Mouse (Mus musculus) neural tube, embryonic 11.5 days (tissue): ENCODE results near the gene Fscn2. TPM values are rescaled to one million over a fixed set of nuclear protein-coding genes. Genes with fewer than 3 reads are reported as not detected.
"Not testable (repeated sequence)": the region's sequence is repeated elsewhere in the genome, so short reads cannot be mapped to it uniquely, and the experiment has no call there.

Source experiments
- ATAC-seq: fragments of 200-750 bp; cut with Nextera tagmentation; 2 replicates; pipeline ENCODE4 v1.8.0; 2017; ENCODE audit warnings: moderate number of reproducible peaks, mild to moderate bottlenecking, moderate TSS enrichment, moderate library complexity; ENCODE audit not compliant: insufficient read depth, low FRiP score, low TSS enrichment
- DNase-seq: peaks from one replicate; pipeline ENCODE4 v3.0.0-alpha.2; 2015; ENCODE audit warnings: low spot score
- H3K27ac ChIP-seq: fragments of 300-500 bp; sonication (generic); 2 replicates; pipeline ENCODE4 v1.5.1; 2014; ENCODE audit warnings: low read depth, mild to moderate bottlenecking, low read length
- H3K27me3 ChIP-seq: fragments of 300-500 bp; sonication (generic); 2 replicates; pipeline ENCODE4 v1.6.1; 2014; ENCODE audit warnings: mild to moderate bottlenecking, low read length, mixed read lengths; ENCODE audit not compliant: control insufficient read depth, insufficient read depth
- H3K36me3 ChIP-seq: fragments of 300-500 bp; sonication (generic); 2 replicates; pipeline ENCODE4 v1.6.1; 2014; ENCODE audit warnings: mild to moderate bottlenecking, low read length, moderate library complexity, mixed read lengths; ENCODE audit not compliant: control insufficient read depth, insufficient read depth
- H3K4me1 ChIP-seq: fragments of 300-500 bp; sonication (generic); 2 replicates; pipeline ENCODE4 v1.6.1; 2014; ENCODE audit warnings: low read length, mixed read lengths; ENCODE audit not compliant: control insufficient read depth, insufficient read depth
- H3K4me2 ChIP-seq: fragments of 300-500 bp; sonication (generic); 2 replicates; pipeline ENCODE4 v1.6.1; 2014; ENCODE audit warnings: low read depth, mild to moderate bottlenecking, moderate library complexity
- H3K4me3 ChIP-seq: fragments of 300-500 bp; sonication (generic); 2 replicates; pipeline ENCODE4 v1.5.1; 2014; ENCODE audit warnings: low read depth, low read length
- H3K9ac ChIP-seq: fragments of 300-500 bp; sonication (generic); 2 replicates; pipeline ENCODE4 v1.6.1; 2014; ENCODE audit warnings: mild to moderate bottlenecking, low read length
- H3K9me3 ChIP-seq: fragments of 300-500 bp; sonication (generic); 2 replicates; pipeline ENCODE4 v1.6.1; 2016; ENCODE audit warnings: low read length; ENCODE audit not compliant: control insufficient read depth
- WGBS: fragments of 180-500 bp; shearing (Covaris S2); extraction: QIAGEN DNeasy Blood & Tissue Kit; methylation state at CpG from one replicate; pipeline ENCODE4 v1.1.7; 2014; 5-methylcytosine and 5-hydroxymethylcytosine counted together
- microRNA-seq: library from miRNA; unstranded; fragments of <30 nt; microRNA quantifications from one replicate; pipeline ENCODE4, GENCODE M21; 2016
- polyA plus RNA-seq: library from polyadenylated mRNA; unstranded; fragments of >200 nt; fragmentation: Nextera tagmentation; extraction: Ambion mirVana; gene quantifications from 2 replicates; pipeline ENCODE4 v1.2.1, GENCODE M21; 2014

The Fscn2 gene
- polyA plus RNA-seq, 1 experiment from 2014 or later: 0.81 TPM

DNA sequence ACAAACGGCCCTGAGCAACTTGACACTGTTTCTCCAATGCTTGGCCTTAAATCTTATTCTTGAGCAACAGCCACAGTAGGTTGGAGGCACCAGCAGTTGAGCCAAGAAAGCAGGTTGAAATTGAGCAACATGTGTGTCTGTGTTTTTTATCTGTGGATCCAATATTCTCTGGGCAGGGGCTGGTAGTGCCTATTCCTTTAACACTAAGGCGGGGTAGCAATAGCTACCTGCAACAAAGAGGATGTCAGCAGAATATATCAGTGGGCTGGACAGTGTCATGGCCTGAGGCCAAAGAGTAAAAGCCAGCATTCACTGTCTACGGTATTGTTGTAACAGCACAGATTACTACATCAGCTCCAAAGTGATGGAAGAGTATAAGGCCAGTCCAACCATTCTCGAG is 34.3 kb downstream of the Fscn2 start:
- Histone ChIP-seq H3K9ac (no peak overlapping the region), H3K4me3 (no peak overlapping the region), H3K27me3 (no peaks in the 10 kb centered on the region), H3K9me3 (no peaks in the 10 kb centered on the region), H3K4me2 (no peak overlapping the region), H3K36me3 (peaks cover 5% of the 10 kb centered on the region), H3K4me1 (no peaks in the 10 kb centered on the region), H3K27ac (no peak overlapping the region)
- ATAC-seq (no peak), DNase-seq (no peak)
- 84% methylated on average over 4 of the region's 4 CpGs for WGBS

- H3K27me3 ChIP-seq: no peaks in the 10 kb centered on the region
- no peak overlapping the region for H3K4me2 ChIP-seq
- no peak overlapping the region for H3K27ac ChIP-seq
- peaks cover 7% of the 10 kb centered on the region for H3K36me3 ChIP-seq
- H3K9me3 ChIP-seq: no peaks in the 10 kb centered on the region
- DNase-seq: no peak
- no peak for ATAC-seq
- no peaks in the 10 kb centered on the region for H3K4me1 ChIP-seq
- H3K4me3 ChIP-seq: no peak overlapping the region
- H3K9ac ChIP-seq: no peak overlapping the region
- WGBS: 66% methylated on average over 2 of the region's 2 CpGs
These were observed 36.3 kb downstream of the Fscn2 start for GRCm38 (mm10) chr11:120397602-120398001.

DNA sequence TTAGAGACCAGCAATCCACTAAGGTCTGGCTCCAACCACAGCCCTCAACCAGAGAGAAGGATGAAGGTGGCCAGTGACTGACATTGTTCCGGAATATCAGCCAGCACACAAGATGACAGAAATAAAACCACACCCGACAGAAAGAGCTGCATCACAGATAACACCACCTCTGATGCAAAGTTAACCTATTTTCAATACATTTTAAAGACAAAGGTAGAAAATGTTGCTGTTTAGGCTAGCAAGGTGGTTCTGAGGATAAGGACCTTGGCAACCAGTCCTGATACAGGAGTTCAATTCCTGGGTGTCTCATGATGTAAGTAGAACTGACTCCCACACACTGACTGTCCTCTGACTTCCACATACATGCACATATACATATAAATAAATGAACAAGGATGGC is 38.0 kb downstream of the Fscn2 start:
- Histone ChIP-seq H3K36me3 (peaks cover 13% of the 10 kb centered on the region), H3K27me3 (no peaks in the 10 kb centered on the region), H3K9me3 (no peaks in the 10 kb centered on the region), H3K4me2 (no peak overlapping the region), H3K27ac (no peak overlapping the region), H3K9ac (no peak overlapping the region), H3K4me1 (no peaks in the 10 kb centered on the region), H3K4me3 (no peak overlapping the region)
- no peak for ATAC-seq
- 94% methylated on average over 2 of the region's 2 CpGs for WGBS
- no peak for DNase-seq

DNA sequence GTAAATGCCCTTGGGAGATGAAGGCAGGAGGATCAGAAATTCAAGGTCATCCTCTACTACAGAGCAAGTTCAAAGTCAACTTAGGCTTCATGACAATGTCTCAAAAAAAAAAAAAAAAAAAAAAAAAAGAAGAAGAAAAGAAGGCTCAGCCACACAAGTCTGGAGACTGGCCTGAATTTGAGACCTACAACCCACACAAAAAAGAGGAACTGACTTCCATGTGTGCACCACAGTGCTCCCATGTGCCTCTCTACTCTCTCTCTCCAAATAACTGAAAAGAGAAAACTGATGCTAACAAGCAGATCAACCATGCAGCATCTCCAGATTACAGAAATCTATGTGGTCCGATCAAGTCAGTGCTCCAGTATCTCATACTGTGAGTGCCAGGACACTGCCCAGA is 43.5 kb downstream of the Fscn2 start:
- no peak overlapping the region for H3K4me2 ChIP-seq
- DNase-seq (no peak), ATAC-seq (no peak)
- H3K27me3 ChIP-seq: no peaks in the 10 kb centered on the region
- WGBS: 96% methylated on average over 1 of the region's 1 CpGs
- H3K4me3 ChIP-seq: no peak overlapping the region
- H3K36me3 ChIP-seq: peaks cover 26% of the 10 kb centered on the region
- H3K9ac ChIP-seq: no peak overlapping the region
- H3K9me3 ChIP-seq: no peaks in the 10 kb centered on the region
- no peak overlapping the region for H3K27ac ChIP-seq
- H3K4me1 ChIP-seq: no peaks in the 10 kb centered on the region

DNA sequence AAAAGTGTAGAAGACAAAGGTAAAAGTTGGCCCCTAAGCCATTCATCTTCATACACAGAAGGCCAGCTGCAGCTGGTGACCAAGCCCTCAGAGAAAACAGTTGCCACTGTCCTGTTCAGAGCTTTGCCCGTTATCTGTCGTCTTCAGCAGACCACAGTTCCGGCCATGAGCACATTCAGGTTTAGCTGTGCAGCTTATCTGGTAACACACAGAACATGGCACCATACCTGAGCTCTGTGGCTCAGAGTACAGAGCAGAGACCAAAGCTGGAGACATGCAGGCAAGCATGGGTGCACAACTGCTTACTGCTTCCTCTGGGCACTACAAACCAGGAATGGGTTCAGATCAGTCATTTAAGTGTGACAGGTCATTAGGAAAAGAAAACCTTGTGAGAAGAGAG is 44.5 kb downstream of the Fscn2 start:
- no peak overlapping the region for H3K4me2 ChIP-seq
- 97% methylated on average over 3 of the region's 3 CpGs for WGBS
- DNase-seq: no peak
- H3K4me1 ChIP-seq: no peaks in the 10 kb centered on the region
- H3K27me3 ChIP-seq: no peaks in the 10 kb centered on the region
- no peaks in the 10 kb centered on the region for H3K9me3 ChIP-seq
- peaks cover 34% of the 10 kb centered on the region for H3K36me3 ChIP-seq
- H3K27ac ChIP-seq: no peak overlapping the region
- no peak overlapping the region for H3K4me3 ChIP-seq
- no peak overlapping the region for H3K9ac ChIP-seq
- no peak for ATAC-seq

DNA sequence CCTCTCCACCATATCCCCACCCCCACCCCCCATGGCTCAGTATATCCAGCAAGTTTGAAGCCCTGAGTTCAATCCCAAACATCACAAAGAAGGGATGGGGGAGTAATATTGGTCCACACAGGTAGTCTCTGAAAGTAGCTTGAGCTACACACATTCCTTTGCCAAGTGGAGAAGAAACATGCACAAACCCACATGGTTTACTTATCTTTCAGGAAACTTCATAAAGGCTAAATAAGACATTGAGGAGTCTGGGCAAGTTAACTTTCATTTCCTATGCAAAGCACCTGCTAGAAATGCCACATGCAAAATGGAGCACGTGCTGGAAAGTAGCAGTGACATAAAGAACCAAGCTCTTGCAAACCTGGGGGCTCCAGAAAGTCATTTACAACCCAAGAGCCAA is 45.1 kb downstream of the Fscn2 start:
- no peaks in the 10 kb centered on the region for H3K9me3 ChIP-seq
- no peak overlapping the region for H3K27ac ChIP-seq
- H3K36me3 ChIP-seq: peaks cover 37% of the 10 kb centered on the region
- no peak overlapping the region for H3K4me3 ChIP-seq
- no peak overlapping the region for H3K9ac ChIP-seq
- 90% methylated on average over 1 of the region's 1 CpGs for WGBS
- H3K4me1 ChIP-seq: no peaks in the 10 kb centered on the region
- H3K27me3 ChIP-seq: no peaks in the 10 kb centered on the region
- DNase-seq (no peak), ATAC-seq (no peak)
- H3K4me2 ChIP-seq: no peak overlapping the region

- not testable (repeated sequence) for H3K4me2 ChIP-seq, DNase-seq, H3K4me3 ChIP-seq, H3K9ac ChIP-seq, ATAC-seq, H3K27me3 ChIP-seq, H3K9me3 ChIP-seq, H3K27ac ChIP-seq, H3K4me1 ChIP-seq
- peaks cover 44% of the 10 kb centered on the region for H3K36me3 ChIP-seq
- WGBS: 95% methylated on average over 7 of the region's 10 CpGs
These were observed 52.3 kb downstream of the Fscn2 start for GRCm38 (mm10) chr11:120413621-120414020.

Small RNA genes lying within 50 kb of the gene (microRNA-seq; reads per million reads assigned to microRNA genes)
- gene Gm23419 (not detected), gene Mir6935 (4.9 reads per million, percentile 12 among the genes with 10 or more reads in this experiment)

Other genes starting within 250 kb of the Fscn2 start
- 74.2 and 79.1 TPM in 2 replicates for gene Slc38a10, start 210.2 kb upstream of the Fscn2 start, polyA plus RNA-seq
- 19.7 and 22.7 TPM in 2 replicates for gene Bahcc1, start 128.6 kb upstream of the Fscn2 start, polyA plus RNA-seq
- gene Actg1, start 13.0 kb upstream of the Fscn2 start, polyA plus RNA-seq: 3,675 and 3,804 TPM in 2 replicates
- 34.5 and 39.5 TPM in 2 replicates for gene Faap100, start 17.2 kb downstream of the Fscn2 start, polyA plus RNA-seq
- 44.7 and 51.0 TPM in 2 replicates for gene Nploc4, start 76.2 kb downstream of the Fscn2 start, polyA plus RNA-seq
- gene Tspan10, start 81.1 kb downstream of the Fscn2 start, polyA plus RNA-seq: not detected in 2 replicates
- gene Pde6g, start 92.0 kb downstream of the Fscn2 start, polyA plus RNA-seq: 0.65 TPM in 1 of 2 replicates, not detected in the other
- 12.0 and 14.4 TPM in 2 replicates for gene Oxld1, start 96.5 kb downstream of the Fscn2 start, polyA plus RNA-seq
- gene Ccdc137, start 96.6 kb downstream of the Fscn2 start, polyA plus RNA-seq: 26.4 and 29.0 TPM in 2 replicates
- gene Arl16, start 106.1 kb downstream of the Fscn2 start, polyA plus RNA-seq: 61.2 and 65.7 TPM in 2 replicates
- gene Mrpl12, start 123.1 kb downstream of the Fscn2 start, polyA plus RNA-seq: 142 and 145 TPM in 2 replicates
- 41.4 and 49.5 TPM in 2 replicates for gene Slc25a10, start 130.3 kb downstream of the Fscn2 start, polyA plus RNA-seq
- 0.19 and 0.24 TPM in 2 replicates for gene Gcgr, start 169.2 kb downstream of the Fscn2 start, polyA plus RNA-seq
- 244 and 251 TPM in 2 replicates for gene Mcrip1, start 188.2 kb downstream of the Fscn2 start, polyA plus RNA-seq
- gene Ppp1r27, start 189.6 kb downstream of the Fscn2 start, polyA plus RNA-seq: not detected in 2 replicates
- 562 and 566 TPM in 2 replicates for gene P4hb, start 211.7 kb downstream of the Fscn2 start, polyA plus RNA-seq
- gene Arhgdia, start 220.1 kb downstream of the Fscn2 start, polyA plus RNA-seq: 686 and 719 TPM in 2 replicates
- 669 and 698 TPM in 2 replicates for gene Alyref, start 236.8 kb downstream of the Fscn2 start, polyA plus RNA-seq
- gene Anapc11, start 236.9 kb downstream of the Fscn2 start, polyA plus RNA-seq: 198 and 199 TPM in 2 replicates
- 0.78 TPM in 1 of 2 replicates, not detected in the other for gene Npb, start 246.9 kb downstream of the Fscn2 start, polyA plus RNA-seq